Mouse (Mus musculus): ENCODE data around the gene Maea. TPM values are rescaled to one million over a fixed set of nuclear protein-coding genes. Genes with fewer than 3 reads are reported as not detected.

Maea gene
- total and polyA plus RNA-seq, 2 experiments from 2014 or later, result 101 to 124 TPM

GRCm38 (mm10) chr5:33344070-33344469, 8.8 kb downstream of the Maea start:
- no peak overlapping the region for H3K27ac ChIP-seq (ENCODE audit: low read depth, low read length)
- H3K4me1 ChIP-seq (ENCODE audit: insufficient read depth), result no peaks in the 10 kb centered on the region
- WGBS, result 94% methylated on average over 3 of the region's 3 CpGs
- H3K9ac ChIP-seq, result no peak overlapping the region
- H3K36me3 ChIP-seq (ENCODE audit: insufficient read depth), result peaks cover 4% of the 10 kb centered on the region; the same call in 1 of the 2 replicates
- ATAC-seq, result no peak
- TF ChIP-seq CTCF (IDR thresholded peaks at IDR 0.05; ENCODE audit: low read depth), result no peak
- H3K4me2 ChIP-seq (ENCODE audit: low read depth), result no peak overlapping the region
- no peak overlapping the region for H3K4me3 ChIP-seq (ENCODE audit: low read depth, low read length)
- no peaks in the 10 kb centered on the region for H3K9me3 ChIP-seq (ENCODE audit: low read length)
- DNase-seq, result no peak
- no peaks in the 10 kb centered on the region for H3K27me3 ChIP-seq (ENCODE audit: insufficient read depth, low read length)

- 77% methylated on average over 3 of the region's 3 CpGs for WGBS
- ATAC-seq, result no peak
- H3K4me2 ChIP-seq (ENCODE audit: low read depth), result no peak overlapping the region
Measured at GRCm38 (mm10) chr5:33347620-33348019, 12.3 kb downstream of the Maea start.

DNA sequence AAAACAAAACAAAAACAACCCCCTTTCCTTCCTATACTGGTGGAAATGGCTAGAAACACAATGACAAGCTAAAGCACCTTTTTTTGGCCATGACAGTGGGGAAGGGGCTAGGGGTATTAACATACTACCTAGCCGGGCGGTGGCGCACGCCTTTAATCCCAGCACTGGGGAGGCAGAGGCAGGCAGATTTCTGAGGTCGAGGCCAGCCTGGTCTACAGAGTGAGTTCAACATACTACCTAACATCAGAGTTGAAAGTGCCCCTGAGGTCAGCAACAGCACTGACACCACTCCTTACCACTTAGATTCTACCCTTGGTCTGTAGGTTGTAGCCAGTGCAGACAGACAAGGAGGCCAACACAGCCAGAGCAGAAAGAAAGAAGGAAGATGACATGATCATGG, 13.9 kb downstream of the Maea start:
- Histone ChIP-seq H3K9me3 (ENCODE audit: low read length) (no peaks in the 10 kb centered on the region), H3K27ac (ENCODE audit: low read depth, low read length) (no peak overlapping the region), H3K9ac (no peak overlapping the region), H3K4me3 (ENCODE audit: low read depth, low read length) (no peak overlapping the region), H3K4me2 (ENCODE audit: low read depth) (no peak overlapping the region), H3K27me3 (ENCODE audit: insufficient read depth, low read length) (no peaks in the 10 kb centered on the region), H3K4me1 (ENCODE audit: insufficient read depth) (no peaks in the 10 kb centered on the region), H3K36me3 (ENCODE audit: insufficient read depth) (peaks cover 4% of the 10 kb centered on the region; the same call in 1 of the 2 replicates)
- TF ChIP-seq CTCF (IDR thresholded peaks at IDR 0.05; ENCODE audit: low read depth), result no peak
- DNase-seq, result no peak
- 90% methylated on average over 5 of the region's 5 CpGs for WGBS
- no peak for ATAC-seq

More at GRCm38 (mm10) chr5:33347620-33348019, 12.3 kb downstream of the Maea start:
- Histone ChIP-seq H3K36me3 (ENCODE audit: insufficient read depth) (peaks cover 4% of the 10 kb centered on the region; the same call in 1 of the 2 replicates), H3K27ac (ENCODE audit: low read depth, low read length) (no peak overlapping the region), H3K4me1 (ENCODE audit: insufficient read depth) (no peaks in the 10 kb centered on the region), H3K9ac (no peak overlapping the region), H3K27me3 (ENCODE audit: insufficient read depth, low read length) (no peaks in the 10 kb centered on the region), H3K9me3 (ENCODE audit: low read length) (no peaks in the 10 kb centered on the region), H3K4me3 (ENCODE audit: low read depth, low read length) (no peak overlapping the region)
- DNase-seq, result no peak
- TF ChIP-seq CTCF (IDR thresholded peaks at IDR 0.05; ENCODE audit: low read depth), result no peak

DNA sequence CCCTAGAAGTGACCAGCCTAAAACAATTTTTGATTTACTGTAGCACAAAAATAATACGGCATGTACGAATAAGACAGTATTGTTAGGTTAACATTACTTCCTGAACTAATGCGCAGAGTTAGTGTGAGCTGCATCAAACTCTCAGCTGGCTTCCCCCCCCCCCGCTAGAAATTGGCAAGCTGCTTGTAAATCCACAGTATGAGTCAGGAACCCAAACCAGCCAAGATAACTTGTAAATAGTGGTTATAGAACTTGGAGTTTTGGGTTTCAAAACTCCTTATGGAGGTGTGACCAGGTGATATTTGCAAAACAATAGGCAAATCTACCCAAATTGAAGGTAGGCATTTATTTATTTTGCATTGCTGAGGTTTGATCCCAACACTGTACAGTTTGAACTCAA, 14.4 kb downstream of the Maea start:
- 72% methylated on average over 4 of the region's 4 CpGs for whole genome bisulfite sequencing
- TF ChIP-seq CTCF (IDR thresholded peaks at IDR 0.05; ENCODE audit: low read depth), result no peak
- H3K27me3 ChIP-seq (ENCODE audit: insufficient read depth, low read length), result no peaks in the 10 kb centered on the region

DNA sequence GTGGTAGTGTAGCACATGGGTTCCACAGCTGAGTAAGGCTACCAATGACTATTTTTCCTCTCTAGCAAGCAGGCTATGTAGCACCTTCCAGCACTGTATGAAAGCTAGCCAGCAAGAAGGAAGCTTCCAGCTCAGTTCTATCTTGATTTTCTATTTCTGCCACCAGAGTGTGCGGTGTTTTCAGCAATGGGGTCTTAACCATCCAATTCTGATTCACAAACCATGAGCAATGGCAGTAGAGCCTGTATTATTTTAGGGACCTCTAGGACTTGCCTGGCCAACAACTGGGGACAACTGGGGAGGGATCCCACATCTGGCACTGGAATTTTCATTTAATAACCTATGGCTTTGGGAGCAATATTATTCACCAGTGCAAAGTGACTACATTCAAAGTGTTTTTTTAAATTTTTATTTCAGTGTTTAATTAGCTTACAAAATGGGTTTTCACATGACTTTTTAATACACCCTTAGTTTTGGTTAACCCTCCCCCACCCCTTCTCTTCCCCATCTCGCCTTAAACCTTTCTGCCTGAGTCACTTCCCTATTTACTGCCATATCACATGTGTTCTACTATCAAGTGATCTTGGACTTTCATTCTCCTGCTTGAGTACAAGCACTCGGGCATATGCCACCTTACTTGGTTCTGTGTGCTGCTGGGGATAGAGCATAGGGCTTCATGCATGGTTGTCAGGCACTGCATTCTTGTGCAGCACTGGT, 16.4 kb downstream of the Maea start:
- ATAC-seq, result no peak
- Histone ChIP-seq H3K4me1 (ENCODE audit: insufficient read depth) (no peaks in the 10 kb centered on the region), H3K9me3 (ENCODE audit: low read length) (no peaks in the 10 kb centered on the region), H3K9ac (no peak overlapping the region), H3K27ac (ENCODE audit: low read depth, low read length) (no peak overlapping the region), H3K27me3 (ENCODE audit: insufficient read depth, low read length) (no peaks in the 10 kb centered on the region), H3K4me2 (ENCODE audit: low read depth) (no peak overlapping the region), H3K4me3 (ENCODE audit: low read depth, low read length) (no peak overlapping the region), H3K36me3 (ENCODE audit: insufficient read depth) (no peaks in the 10 kb centered on the region)
- 90% methylated on average over 3 of the region's 3 CpGs for WGBS
- DNase-seq, result no peak
- no peak for TF ChIP-seq CTCF (IDR thresholded peaks at IDR 0.05; ENCODE audit: low read depth)

More for the DNA sequence above, 14.4 kb downstream of the Maea start:
- DNase-seq, result no peak
- Histone ChIP-seq H3K36me3 (ENCODE audit: insufficient read depth) (peaks cover 4% of the 10 kb centered on the region; the same call in 1 of the 2 replicates), H3K9ac (no peak overlapping the region), H3K4me2 (ENCODE audit: low read depth) (no peak overlapping the region), H3K4me3 (ENCODE audit: low read depth, low read length) (no peak overlapping the region), H3K4me1 (ENCODE audit: insufficient read depth) (no peaks in the 10 kb centered on the region), H3K27ac (ENCODE audit: low read depth, low read length) (no peak overlapping the region), H3K9me3 (ENCODE audit: low read length) (no peaks in the 10 kb centered on the region)
- no peak for ATAC-seq

DNA sequence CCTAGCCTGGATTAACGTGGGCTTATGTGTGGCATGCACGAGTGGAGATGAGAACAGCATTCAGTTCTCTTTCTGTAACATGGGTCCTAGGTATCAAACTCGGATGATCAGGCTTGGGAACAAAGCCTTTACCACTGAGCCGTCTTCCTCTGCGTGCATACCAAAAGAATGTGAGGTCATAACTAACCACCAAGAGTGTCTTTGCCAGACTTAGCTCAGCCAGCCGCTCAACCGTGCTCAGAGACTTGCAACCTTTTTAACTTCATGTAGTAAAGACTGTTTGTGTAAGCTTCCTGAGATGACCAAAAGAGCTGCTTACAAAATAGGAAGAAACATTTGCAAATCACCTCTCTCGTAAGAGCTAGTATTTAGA, 16.9 kb downstream of the Maea start:
- Histone ChIP-seq H3K9ac (no peak overlapping the region), H3K36me3 (ENCODE audit: insufficient read depth) (no peaks in the 10 kb centered on the region), H3K4me2 (ENCODE audit: low read depth) (no peak overlapping the region), H3K9me3 (ENCODE audit: low read length) (no peaks in the 10 kb centered on the region), H3K4me3 (ENCODE audit: low read depth, low read length) (no peak overlapping the region), H3K27me3 (ENCODE audit: insufficient read depth, low read length) (no peaks in the 10 kb centered on the region), H3K4me1 (ENCODE audit: insufficient read depth) (no peaks in the 10 kb centered on the region), H3K27ac (ENCODE audit: low read depth, low read length) (no peak overlapping the region)
- no peak for TF ChIP-seq CTCF (IDR thresholded peaks at IDR 0.05; ENCODE audit: low read depth)
- ATAC-seq, result no peak
- no peak for DNase-seq
- WGBS, result 79% methylated on average over 8 of the region's 8 CpGs

DNA sequence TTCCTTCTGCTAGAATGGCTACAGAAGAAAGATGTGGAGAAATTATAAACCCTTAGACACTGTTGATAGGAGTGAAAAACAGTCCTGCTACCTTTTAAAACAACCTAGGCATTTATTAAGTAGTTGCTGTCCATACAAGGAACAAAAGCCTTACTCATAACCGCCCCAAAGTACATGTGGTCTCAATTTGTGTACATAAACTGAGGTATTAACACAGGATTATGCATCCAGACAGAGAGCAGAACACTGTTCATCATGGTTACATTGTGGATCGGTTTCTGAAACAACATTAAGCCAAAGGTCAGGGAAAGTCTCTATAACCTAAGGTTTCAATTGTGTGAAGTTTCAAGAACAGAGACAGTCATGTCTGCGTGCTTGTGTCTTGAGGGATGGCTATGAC, 17.7 kb downstream of the Maea start:
- Histone ChIP-seq H3K4me2 (ENCODE audit: low read depth) (no peak overlapping the region), H3K9me3 (ENCODE audit: low read length) (no peaks in the 10 kb centered on the region), H3K27me3 (ENCODE audit: insufficient read depth, low read length) (no peaks in the 10 kb centered on the region), H3K9ac (no peak overlapping the region), H3K27ac (ENCODE audit: low read depth, low read length) (no peak overlapping the region), H3K4me3 (ENCODE audit: low read depth, low read length) (no peak overlapping the region), H3K4me1 (ENCODE audit: insufficient read depth) (no peaks in the 10 kb centered on the region), H3K36me3 (ENCODE audit: insufficient read depth) (no peaks in the 10 kb centered on the region)
- 81% methylated on average over 3 of the region's 3 CpGs for WGBS
- ATAC-seq, result no peak
- no peak for TF ChIP-seq CTCF (IDR thresholded peaks at IDR 0.05; ENCODE audit: low read depth)
- DNase-seq, result no peak

All from forebrain, postnatal 0 days (tissue).